In genomic region chr7:119356251-119356650, GRCm38 (mm10) we compare ENCODE assay signal across 12 mouse cellular contexts.
A peak's percentile ranks its signal among the peaks of the same experiment; 100 is the strongest.
DNase-seq lines count a peak whose midpoint lies in the region; ATAC-seq and TF ChIP-seq lines count a peak whose summit lies in the region.
"Had no signal": no experiment of that assay in that cellular context is flagged by ENCODE, and none has a peak within 500 bp of the region (broad histone marks: within the 10 kb centered on the region; RNA-seq: fewer than 3 reads in every experiment).

No protein-coding gene starts in this region.

- dilution Hi-C loops in CH12.LX (cut with MboI; ENCODE audit: extremely low pct_ligation_motif_present, extremely low pct_unique_long_range_greater_than_20kb, low sequenced_read_pairs) = no loop called here

- no peak overlapping the region for H3K4me3 ChIP-seq in hindbrain, embryonic 11.5 days (ENCODE audit: low read depth, low read length)
- H3K4me3 ChIP-seq in hindbrain, embryonic 13.5 days = no peak overlapping the region
- no peak overlapping the region for H3K4me3 ChIP-seq in CH12.LX (replicated peaks in 1 of 3; ENCODE audit: low read depth in 2 of 3, low read length in 2 of 3, poor library complexity in 1 of 3)
- no peak overlapping the region for H3K4me3 ChIP-seq in midbrain, postnatal 0 days (ENCODE audit: low read depth, low read length)
- H3K4me3 ChIP-seq: neural tube, embryonic 12.5 days had no signal

- no peak overlapping the region for H3K4me2 ChIP-seq in hindbrain, embryonic 11.5 days (replicated peaks; ENCODE audit: low read depth, low read length)
- H3K4me2 ChIP-seq in hindbrain, embryonic 13.5 days = no peak overlapping the region
- H3K4me2 ChIP-seq in CH12.LX (ENCODE audit: insufficient read depth, low read depth, poor library complexity, severe bottlenecking) = no peak overlapping the region
- no peak overlapping the region for H3K4me2 ChIP-seq in midbrain, postnatal 0 days (ENCODE audit: low read depth, low read length, poor library complexity, severe bottlenecking)
- H3K4me2 ChIP-seq: neural tube, embryonic 12.5 days had no signal

- no peak for TF ChIP-seq CTCF in CH12.LX (conservative IDR thresholded peaks at IDR 0.05 in 1 of 2, IDR thresholded peaks at IDR 0.05 in 1 of 2; ENCODE audit: low read depth in 2 of 2, low read length in 2 of 2)
- TF ChIP-seq CTCF in midbrain, postnatal 0 days (IDR thresholded peaks at IDR 0.05) = no peak

- TF ChIP-seq POLR2A in CH12.LX (IDR thresholded peaks at IDR 0.05; ENCODE audit: low read depth, low read length) = no peak

- intact Hi-C loops in gastrocnemius, postnatal 36 days (cut with DNase I) = no loop called here

- H3K36me3 ChIP-seq in hindbrain, embryonic 11.5 days (ENCODE audit: control insufficient read depth, insufficient read depth, low read length) = no peaks in the 10 kb centered on the region
- H3K36me3 ChIP-seq in hindbrain, embryonic 13.5 days = no peaks in the 10 kb centered on the region
- no peaks in the 10 kb centered on the region for H3K36me3 ChIP-seq in CH12.LX (replicated peaks in 1 of 2; ENCODE audit: control insufficient read depth in 1 of 2, insufficient read depth in 1 of 2, low read length in 1 of 2)
- H3K36me3 ChIP-seq in midbrain, postnatal 0 days (ENCODE audit: insufficient read depth, low read length) = no peaks in the 10 kb centered on the region
- H3K36me3 ChIP-seq: G1E; neural tube, embryonic 12.5 days had no signal

- ATAC-seq in hindbrain, embryonic 11.5 days (ENCODE audit: low FRiP score) = no peak
- no peak for ATAC-seq in hindbrain, embryonic 13.5 days (ENCODE audit: low FRiP score)
- no peak for ATAC-seq in midbrain, postnatal 0 days (ENCODE audit: low FRiP score)

- in situ Hi-C loops in CH12.LX (cut with MboI; ENCODE audit: low pct_ligation_motif_present, low pct_unique_long_range_greater_than_20kb, low sequenced_read_pairs) = no loop called here

- no peak for TF ChIP-seq RAD21 in CH12.LX (IDR thresholded peaks at IDR 0.05; ENCODE audit: low read depth, low read length)

- H3K4me1 ChIP-seq in hindbrain, embryonic 11.5 days (replicated peaks; ENCODE audit: control insufficient read depth, insufficient read depth, low read length) = no peaks in the 10 kb centered on the region
- no peaks in the 10 kb centered on the region for H3K4me1 ChIP-seq in hindbrain, embryonic 13.5 days (replicated peaks)
- H3K4me1 ChIP-seq in CH12.LX (ENCODE audit: control insufficient read depth in 1 of 2, insufficient read depth in 2 of 2) = no peaks in the 10 kb centered on the region
- H3K4me1 ChIP-seq in midbrain, postnatal 0 days (ENCODE audit: insufficient read depth, low read length) = no peaks in the 10 kb centered on the region
- H3K4me1 ChIP-seq: neural tube, embryonic 12.5 days had no signal

- no peaks in the 10 kb centered on the region for H3K9me3 ChIP-seq in hindbrain, embryonic 11.5 days (ENCODE audit: control insufficient read depth, low read length)
- no peaks in the 10 kb centered on the region for H3K9me3 ChIP-seq in hindbrain, embryonic 13.5 days
- H3K9me3 ChIP-seq in CH12.LX (replicated peaks; ENCODE audit: low read length) = no peaks in the 10 kb centered on the region
- no peaks in the 10 kb centered on the region for H3K9me3 ChIP-seq in midbrain, postnatal 0 days (ENCODE audit: low read length)
- H3K9me3 ChIP-seq: neural tube, embryonic 12.5 days had no signal

- H3K27ac ChIP-seq in hindbrain, embryonic 11.5 days (ENCODE audit: low read depth, low read length) = no peak overlapping the region
- no peak overlapping the region for H3K27ac ChIP-seq in hindbrain, embryonic 13.5 days
- no peak overlapping the region for H3K27ac ChIP-seq in CH12.LX (ENCODE audit: insufficient read depth, low read depth)
- H3K27ac ChIP-seq in midbrain, postnatal 0 days (ENCODE audit: low read depth, low read length) = no peak overlapping the region
- H3K27ac ChIP-seq: neural tube, embryonic 12.5 days had no signal

- TF ChIP-seq EP300 in CH12.LX (IDR thresholded peaks at IDR 0.05; ENCODE audit: low read length) = no peak

- H3K27me3 ChIP-seq in hindbrain, embryonic 11.5 days (ENCODE audit: control insufficient read depth, insufficient read depth, low read length) = no peaks in the 10 kb centered on the region
- H3K27me3 ChIP-seq in hindbrain, embryonic 13.5 days = no peaks in the 10 kb centered on the region
- peaks cover 75% of the 10 kb centered on the region for H3K27me3 ChIP-seq in CH12.LX (replicated peaks)
- no peaks in the 10 kb centered on the region for H3K27me3 ChIP-seq in midbrain, postnatal 0 days (ENCODE audit: insufficient read depth, low read length)
- H3K27me3 ChIP-seq: neural tube, embryonic 12.5 days had no signal

- no peaks in the 10 kb centered on the region for H3K79me2 ChIP-seq in CH12.LX (replicated peaks; ENCODE audit: control insufficient read depth, extremely low read depth, insufficient read depth, poor library complexity, severe bottlenecking)

- H3K9ac ChIP-seq in hindbrain, embryonic 11.5 days (ENCODE audit: low read depth, low read length) = no peak overlapping the region
- no peak overlapping the region for H3K9ac ChIP-seq in hindbrain, embryonic 13.5 days
- H3K9ac ChIP-seq in CH12.LX (ENCODE audit: insufficient read depth, low read depth) = no peak overlapping the region
- H3K9ac ChIP-seq in midbrain, postnatal 0 days (replicated peaks; ENCODE audit: low read length, poor library complexity, severe bottlenecking) = no peak overlapping the region
- H3K9ac ChIP-seq: neural tube, embryonic 12.5 days had no signal

- DNase-seq in hindbrain, embryonic 11.5 days (ENCODE audit: low spot score) = peak; percentile 47
- DNase-seq in CH12.LX (ENCODE audit: extremely low read depth) (peak; percentile 3), ZHBTc4 (ENCODE audit: low read depth, low spot score) (peak; percentile 61)
- peak; percentile 64 to 69 for DNase-seq in kidney, postnatal 4 days
- no peak for DNase-seq in gastrocnemius, postnatal 36 days
- DNase-seq in midbrain, postnatal 0 days (ENCODE audit: low spot score) = no peak
- no peak for DNase-seq in urinary bladder, adult 2 months (ENCODE audit: low spot score)
- DNase-seq: cerebellum, postnatal 25 days; lung, postnatal 10 days had no signal

TF ChIP-seq in CH12.LX, 34 proteins besides CTCF, POLR2A, EP300 and RAD21:
- no peak for TF ChIP-seq CHD1 (IDR thresholded peaks at IDR 0.05; ENCODE audit: low read depth, low read length)
- no peak for TF ChIP-seq UBTF (IDR thresholded peaks at IDR 0.05; ENCODE audit: low read depth, low read length)
- TF ChIP-seq E2F4 (IDR thresholded peaks at IDR 0.05; ENCODE audit: insufficient replicate concordance, low read depth, low read length) = no peak
- no peak for TF ChIP-seq SMC3 (IDR thresholded peaks at IDR 0.05; ENCODE audit: low read depth, low read length)
- no peak for TF ChIP-seq USF1 (IDR thresholded peaks at IDR 0.05; ENCODE audit: low read depth, low read length)
- TF ChIP-seq BHLHE40 (IDR thresholded peaks at IDR 0.05; ENCODE audit: low read depth, low read length) = no peak
- no peak for TF ChIP-seq POLR2AphosphoS2 (IDR thresholded peaks at IDR 0.05; ENCODE audit: low read depth, low read length)
- no peak for TF ChIP-seq ZKSCAN1 (IDR thresholded peaks at IDR 0.05; ENCODE audit: borderline replicate concordance, low read depth, low read length)
- no peak for TF ChIP-seq MYC (IDR thresholded peaks at IDR 0.05; ENCODE audit: low read depth, low read length)
- TF ChIP-seq SIN3A (IDR thresholded peaks at IDR 0.05; ENCODE audit: low read length) = no peak
- TF ChIP-seq ZNF384 (IDR thresholded peaks at IDR 0.05; ENCODE audit: low read depth, low read length) = no peak
- TF ChIP-seq TBP (conservative IDR thresholded peaks at IDR 0.05; ENCODE audit: low read depth, low read length) = no peak
- TF ChIP-seq MEF2A (IDR thresholded peaks at IDR 0.05; ENCODE audit: borderline replicate concordance, low read depth, low read length) = no peak
- TF ChIP-seq RCOR1 (conservative IDR thresholded peaks at IDR 0.05; ENCODE audit: low read depth, low read length) = no peak
- no peak for TF ChIP-seq HCFC1 (IDR thresholded peaks at IDR 0.05; ENCODE audit: low read depth, low read length)
- TF ChIP-seq GABPA (IDR thresholded peaks at IDR 0.05; ENCODE audit: insufficient replicate concordance, low read depth, low read length) = no peak
- TF ChIP-seq NRF1 (IDR thresholded peaks at IDR 0.05; ENCODE audit: low read depth, low read length) = no peak
TF ChIP-seq in CH12.LX: peak in this region for 0.

Comparison
In these comparisons a context has a peak if more than half of its experiments do, and no peak if none do; other contexts are left out.
1. DNase-seq: peak in hindbrain, embryonic 11.5 days (single experiment), CH12.LX (single experiment), ZHBTc4 (single experiment) and kidney, postnatal 4 days (2 of 2); none in gastrocnemius, postnatal 36 days (0 of 2), midbrain, postnatal 0 days (single experiment) and urinary bladder, adult 2 months (single experiment).